Mouse (Mus musculus) liver, postnatal 0 days (tissue): ENCODE data around the gene Fam114a2.

ENCODE experiments used
- CTCF ChIP-seq: sonication (generic); IDR thresholded peaks from 2 replicates; pipeline ENCODE4 v1.5.1; 2016; ENCODE audit warnings: antibody characterized with exemption, low read depth
- EP300 ChIP-seq: IDR thresholded peaks from 2 replicates; pipeline ENCODE4 v1.6.1; 2016; ENCODE audit warnings: antibody characterized with exemption, low read depth, mild to moderate bottlenecking

DNA sequence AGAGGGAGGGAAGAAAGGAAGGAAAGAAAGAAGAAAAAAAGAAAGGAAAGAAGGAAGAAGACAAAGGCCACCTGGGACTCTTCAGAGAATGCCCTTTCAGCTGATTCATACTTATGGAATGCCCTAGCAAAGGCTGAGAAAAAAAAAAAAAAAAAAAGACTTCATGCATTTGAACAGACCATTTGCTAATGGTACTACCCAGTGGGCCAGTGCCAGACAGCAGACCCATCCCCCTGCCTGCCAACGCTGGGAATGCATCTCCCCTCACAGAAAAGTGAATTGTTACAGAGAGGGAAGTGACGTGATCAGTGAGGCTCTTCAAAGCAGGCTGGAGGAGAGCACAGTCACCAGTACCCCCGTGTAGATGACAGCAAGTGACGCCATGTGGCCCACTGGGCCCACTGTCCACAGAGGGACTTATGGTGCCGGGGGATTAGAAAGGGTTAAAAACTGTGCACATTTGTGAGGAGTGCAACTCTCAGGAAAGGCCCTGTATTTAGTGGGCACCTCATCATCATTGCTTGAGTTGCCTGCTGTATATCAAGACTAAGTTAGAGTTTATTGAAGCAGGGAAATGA, 21.5 kb upstream of the Fam114a2 start:
- TF ChIP-seq CTCF = no peak
- TF ChIP-seq EP300 = no peak
